Mouse (Mus musculus) neural tube, embryonic 10.5 days (tissue): ENCODE measurements at regions not wholly inside any gene's neighbourhood (a gene's known extent, or its start where the extent isn't known, plus 50 kb on each side); places are given as distances from the start of the nearest gene placed in this dataset.
"Not testable (repeated sequence)": the region's sequence is repeated elsewhere in the genome, so short reads cannot be mapped to it uniquely, and the experiment has no call there.

Experiments used
- DNase-seq: peaks from one replicate; pipeline ENCODE4 v3.0.0-alpha.2; 2017; ENCODE audit warnings: low spot score; ENCODE audit errors: extremely low spot score

- DNase-seq = no peak
Measured at GRCm38 (mm10) chr7:64101679-64102078, 52.0 kb upstream of the Trpm1 start.

- DNase-seq = no peak
Measured at GRCm38 (mm10) chr7:64099606-64100005, 54.0 kb upstream of the Trpm1 start.

DNA sequence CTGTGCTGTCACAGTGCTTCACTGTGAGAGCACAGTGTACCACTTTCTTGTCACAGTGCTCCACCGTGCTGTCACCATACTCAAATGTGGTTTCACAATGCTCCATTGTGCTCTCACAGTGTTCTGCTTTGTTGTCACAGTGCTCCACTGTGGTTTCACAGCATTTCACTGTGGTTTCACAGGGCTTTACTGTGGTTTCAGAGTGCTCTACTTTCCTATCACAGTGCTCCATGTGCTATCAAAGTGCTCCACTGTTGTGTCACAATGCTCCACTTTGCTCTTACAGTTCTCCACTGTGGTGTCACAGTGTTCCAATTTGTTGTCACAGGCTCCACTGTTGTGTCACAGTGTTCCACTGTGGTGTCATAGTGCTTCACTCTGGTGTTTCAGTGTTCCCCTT is 63.6 kb upstream of the Trpm1 start:
- no peak for DNase-seq

DNA sequence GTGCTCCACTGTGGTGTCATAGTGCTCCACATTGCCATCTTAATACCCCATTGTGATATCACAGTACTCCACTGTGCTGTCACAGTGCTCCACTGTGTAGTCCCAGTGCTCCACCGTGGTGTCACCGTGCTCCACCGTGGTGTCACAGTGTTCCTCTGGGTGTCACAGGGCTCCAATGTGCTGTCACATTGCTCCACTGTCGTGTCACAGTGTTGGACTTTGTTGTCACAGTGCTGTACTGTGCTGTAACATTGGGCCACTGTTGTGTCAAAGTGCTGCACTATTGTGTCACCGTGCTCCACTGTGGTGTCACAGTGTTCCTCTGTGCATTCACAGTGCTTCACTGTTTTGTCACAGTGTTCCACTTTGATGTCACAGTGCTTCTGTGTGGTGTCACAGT is 64.6 kb upstream of the Trpm1 start:
- no peak for DNase-seq

DNA sequence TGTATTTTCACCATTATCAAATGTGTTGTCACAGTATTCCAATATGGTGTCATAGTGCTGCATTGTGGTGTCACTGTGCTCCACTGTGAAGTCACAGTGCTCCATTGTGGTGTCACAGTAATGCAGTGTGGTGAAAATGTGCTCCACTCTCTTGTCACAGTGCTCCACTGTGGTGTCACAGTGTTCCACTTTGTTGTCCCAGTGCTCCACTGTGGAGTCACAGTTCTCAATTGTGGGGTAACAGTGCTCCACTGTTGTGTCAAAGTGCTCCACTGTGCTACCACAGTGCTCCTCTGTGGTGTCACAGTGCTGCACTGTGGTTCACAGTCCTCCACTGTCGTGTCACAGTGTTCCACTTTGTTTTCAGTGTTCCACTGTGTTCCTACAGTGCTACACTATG is 69.7 kb upstream of the Trpm1 start:
- DNase-seq = not testable (repeated sequence)

GRCm38 (mm10) chr7:64082651-64083050 is 71.0 kb upstream of the Trpm1 start:
- no peak for DNase-seq

DNA sequence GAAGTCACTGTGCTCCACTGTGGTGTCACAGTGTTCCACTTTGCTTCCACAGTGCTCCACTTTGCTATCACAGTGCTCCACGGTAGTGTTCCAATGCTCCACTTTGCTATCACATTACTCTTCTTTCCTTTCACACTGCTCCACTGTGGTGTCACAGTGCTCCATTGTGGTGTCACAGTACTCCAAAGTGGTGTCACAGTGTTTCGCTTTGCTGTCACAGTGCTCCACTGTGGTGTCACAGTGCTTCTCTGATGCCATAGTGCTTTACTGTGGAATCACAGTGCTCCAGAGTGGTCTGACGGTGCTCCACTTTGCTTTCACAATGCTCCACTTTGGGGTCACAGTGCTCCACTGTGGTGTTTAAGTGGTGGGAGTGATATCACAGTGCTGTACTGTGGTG is 71.4 kb upstream of the Trpm1 start:
- no peak for DNase-seq

DNA sequence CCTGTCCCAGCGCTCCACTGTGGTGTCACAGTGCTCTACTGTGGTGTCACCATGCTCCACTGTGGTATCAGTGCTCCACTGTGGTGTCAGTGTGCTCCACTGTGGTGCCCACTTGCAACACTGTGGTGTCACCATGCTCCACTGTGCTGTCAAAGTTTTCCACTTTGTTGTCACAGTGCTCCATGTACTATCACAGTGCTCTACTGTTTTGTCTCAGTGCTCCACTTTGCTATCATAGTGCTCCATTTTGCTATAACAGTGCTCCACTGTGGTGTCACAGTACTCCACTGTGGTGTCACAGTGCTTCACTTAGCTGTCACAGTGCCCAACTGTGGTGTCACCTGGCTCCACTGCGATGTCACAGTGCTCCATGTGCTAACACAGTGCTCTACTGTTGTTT is 72.0 kb upstream of the Trpm1 start:
- no peak for DNase-seq

GRCm38 (mm10) chr7:64081019-64081418 is 72.6 kb upstream of the Trpm1 start:
- DNase-seq = peak; percentile 11

DNA sequence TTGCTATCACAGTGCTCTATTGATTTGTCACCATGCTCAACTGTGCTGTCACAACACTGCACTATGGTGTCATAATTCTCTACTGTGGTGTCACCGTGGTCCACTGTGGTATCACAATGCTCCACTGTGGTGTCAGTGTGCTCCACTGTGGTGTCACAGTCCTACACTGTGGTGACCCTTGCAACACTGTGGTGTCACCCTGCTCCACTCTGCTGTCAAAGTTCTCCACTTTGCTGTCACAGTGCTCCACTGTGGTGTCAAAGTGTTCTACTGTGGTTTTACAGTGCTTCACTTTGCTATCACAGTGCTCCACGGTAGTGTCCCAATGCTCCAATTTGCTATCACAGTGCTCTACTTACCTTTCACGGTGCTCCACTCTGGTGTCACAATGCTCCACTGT is 74.3 kb upstream of the Trpm1 start:
- peak; percentile 7 for DNase-seq

DNA sequence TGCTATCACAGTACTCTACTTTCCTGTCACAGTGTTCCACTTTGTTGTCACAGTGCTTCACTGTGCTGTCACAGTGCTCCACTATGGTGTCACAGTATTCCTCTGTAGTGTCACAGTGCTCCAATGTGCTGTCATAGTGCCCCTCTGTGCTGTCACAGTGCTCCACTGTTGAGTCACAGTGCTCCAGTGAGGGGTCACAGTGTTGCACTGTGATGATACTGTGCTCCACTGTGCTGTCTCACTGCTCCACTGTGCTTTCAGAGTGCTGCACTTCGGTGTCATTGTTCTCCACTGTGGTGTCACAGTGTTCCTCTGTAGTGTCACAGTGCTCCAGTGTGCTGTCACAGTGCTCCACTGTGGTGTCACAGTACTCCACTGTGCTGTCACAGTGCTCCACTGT is 75.0 kb upstream of the Trpm1 start:
- peak; percentile 9 for DNase-seq

- DNase-seq = peak; percentile 11
Measured at GRCm38 (mm10) chr7:64077526-64077925, 76.1 kb upstream of the Trpm1 start.

DNA sequence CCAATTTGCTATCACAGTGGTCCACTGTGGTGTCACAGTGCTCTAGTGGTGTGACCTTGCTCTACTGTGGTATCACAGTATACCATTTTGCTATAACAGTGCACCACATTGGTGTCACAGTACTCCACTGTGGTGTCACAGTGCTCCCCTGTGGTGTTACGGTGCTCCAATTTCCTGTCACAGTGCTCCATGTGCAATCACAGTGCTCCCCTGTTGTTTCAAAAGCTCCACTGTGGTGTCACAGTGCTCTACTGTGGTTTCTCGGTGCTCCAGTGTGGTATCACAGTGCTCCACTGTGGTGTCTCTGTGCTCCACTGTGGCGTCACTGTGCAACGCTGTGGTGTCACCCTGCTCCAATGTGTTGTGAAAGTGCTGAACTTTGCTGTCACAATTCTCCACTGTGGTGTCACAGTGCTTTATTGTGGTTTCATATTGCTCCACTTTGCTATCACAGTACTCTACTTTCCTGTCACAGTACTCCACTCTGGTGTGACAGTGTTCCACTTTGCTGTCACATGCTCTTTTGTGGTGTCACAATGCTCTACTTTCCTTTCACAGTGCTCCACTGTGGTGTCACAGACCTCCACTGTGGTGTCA is 76.8 kb upstream of the Trpm1 start:
- peak; percentile 8 for DNase-seq

DNA sequence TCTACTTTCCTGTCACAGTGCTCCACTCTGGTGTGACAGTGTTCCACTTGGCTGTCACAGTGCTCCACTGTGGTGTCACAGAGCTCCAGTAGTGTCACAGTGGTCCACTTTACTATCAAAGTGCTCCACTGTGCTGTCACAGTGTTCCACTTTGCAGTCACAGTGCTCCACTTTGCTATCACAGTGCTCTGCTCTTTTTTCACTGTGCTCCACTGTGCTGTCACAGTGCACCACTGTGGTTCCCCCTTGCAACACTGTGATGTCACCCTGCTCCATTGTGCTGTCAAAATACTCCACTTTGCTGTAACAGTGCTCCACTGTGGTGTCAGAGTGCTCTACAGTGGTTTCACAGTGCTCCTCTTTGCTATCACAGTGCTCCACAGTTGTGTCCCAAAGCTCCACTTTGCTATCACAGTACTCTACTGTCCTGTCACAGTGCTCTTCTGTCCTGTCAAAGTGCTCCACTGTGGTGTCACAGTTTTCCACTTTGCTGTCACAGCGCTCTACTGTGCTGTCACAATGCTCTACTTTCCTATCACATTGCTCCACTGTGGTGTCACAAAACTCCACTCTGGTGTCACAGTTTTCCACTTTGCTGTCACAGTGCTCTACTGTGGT is 77.8 kb upstream of the Trpm1 start:
- peak; percentile 11 for DNase-seq

- DNase-seq = peak; percentile 10
Measured at GRCm38 (mm10) chr7:64074661-64075234, 78.9 kb upstream of the Trpm1 start.

DNA sequence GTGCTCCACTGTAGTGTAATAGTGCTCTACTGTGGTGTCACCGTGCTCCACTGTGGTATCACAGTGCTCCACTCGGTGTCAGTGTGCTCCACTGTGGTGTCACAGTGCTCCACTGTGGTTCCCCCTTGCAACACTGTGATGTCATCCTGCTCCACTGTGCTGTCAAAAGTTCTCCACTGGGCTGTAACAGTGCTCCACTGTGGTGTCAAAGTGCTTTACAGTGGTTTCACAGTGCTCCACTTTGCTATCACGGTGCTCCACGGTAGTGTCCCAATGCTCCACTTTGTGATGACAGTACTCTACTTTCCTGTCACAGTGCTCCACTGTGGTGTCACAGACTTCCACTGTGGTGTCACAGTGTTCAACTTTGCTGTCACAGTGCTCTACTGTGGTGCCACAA is 79.4 kb upstream of the Trpm1 start:
- DNase-seq = peak; percentile 9

- DNase-seq = no peak
Measured at GRCm38 (mm10) chr7:64073781-64074180, 79.9 kb upstream of the Trpm1 start.

- DNase-seq = no peak
Measured at GRCm38 (mm10) chr7:64070930-64071329, 82.7 kb upstream of the Trpm1 start.

- DNase-seq = no peak
Measured at GRCm38 (mm10) chr7:64065529-64066247, 87.9 kb upstream of the Trpm1 start.

GRCm38 (mm10) chr7:64064460-64065241 is 89.0 kb upstream of the Trpm1 start:
- DNase-seq = no peak

DNA sequence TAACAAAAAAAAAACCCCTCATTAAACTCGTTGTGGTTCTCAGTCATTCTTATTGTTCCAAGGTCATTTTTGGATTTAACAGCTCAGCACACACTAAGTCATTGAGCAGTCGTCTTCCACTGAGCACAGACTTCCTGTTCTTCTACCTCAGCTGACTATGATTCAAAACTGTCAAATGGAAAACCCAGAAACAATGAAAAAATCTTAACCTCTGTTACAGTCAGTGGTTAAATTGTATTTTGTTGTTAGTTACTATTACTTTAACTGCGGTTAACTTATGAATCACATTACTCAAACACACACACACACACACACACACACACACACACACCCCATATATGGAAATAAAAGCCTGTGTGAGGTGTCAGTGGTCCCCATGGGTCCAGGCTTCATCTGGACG is 92.5 kb upstream of the Trpm1 start:
- DNase-seq = no peak

GRCm38 (mm10) chr7:64060582-64060981 is 93.1 kb upstream of the Trpm1 start:
- no peak for DNase-seq
